Mouse (Mus musculus): ENCODE measurements around the gene Ppm1m. TPM values are rescaled to one million over a fixed set of nuclear protein-coding genes. Genes with fewer than 3 reads are reported as not detected.

Gene Ppm1m
- 55.2 and 57.2 TPM in 2 replicates for polyA plus RNA-seq (2016; fragmentation: Nextera tagmentation; extraction: Ambion mirVana)

GRCm38 (mm10) chr9:106199535-106200272 is at the start of gene Ppm1m:
Ppm1m (minus strand) TSS chr9:106199746.
- Histone ChIP-seq H3K4me1 (peaks cover 25% of the 10 kb centered on the region), H3K9me3 (no peaks in the 10 kb centered on the region), H3K27me3 (no peaks in the 10 kb centered on the region), H3K4me3 (peak within 1 kb of the TSS; percentile 64), H3K9ac (peak within 1 kb of the TSS; percentile 76), H3K27ac (no peak within 1 kb of the TSS), H3K4me2 (replicated peaks) (peak within 1 kb of the TSS; percentile 67), H3K36me3 (peaks cover 24% of the 10 kb centered on the region)
- 41% methylated on average over 18 of the region's 18 CpGs for WGBS
- ATAC-seq (ENCODE audit: insufficient number of reproducible peaks, insufficient read depth, low FRiP score, low TSS enrichment) = no peak

- Histone ChIP-seq H3K9ac (no peak overlapping the region), H3K27ac (0 out of 2 replicates have a peak overlapping the region, but pooled peaks have one; percentile 9)
- WGBS = 61% methylated on average over 19 of the region's 19 CpGs
Observed at GRCm38 (mm10) chr9:106242813-106243488, 43.4 kb upstream of the Ppm1m start.

GRCm38 (mm10) chr9:106241541-106242164 is 42.1 kb upstream of the Ppm1m start:
- H3K4me2 ChIP-seq (replicated peaks) = no peak overlapping the region
- H3K4me3 ChIP-seq = no peak overlapping the region
- no peak overlapping the region for H3K9ac ChIP-seq
- H3K36me3 ChIP-seq = peaks cover 67% of the 10 kb centered on the region
- no peak for ATAC-seq (ENCODE audit: insufficient number of reproducible peaks, insufficient read depth, low FRiP score, low TSS enrichment)
- H3K4me1 ChIP-seq = peaks cover 4% of the 10 kb centered on the region
- H3K27me3 ChIP-seq = no peaks in the 10 kb centered on the region
- WGBS = 90% methylated on average over 10 of the region's 10 CpGs
- no peaks in the 10 kb centered on the region for H3K9me3 ChIP-seq
- H3K27ac ChIP-seq = no peak overlapping the region

More at GRCm38 (mm10) chr9:106242813-106243488, 43.4 kb upstream of the Ppm1m start:
- Histone ChIP-seq H3K27me3 (no peaks in the 10 kb centered on the region), H3K4me2 (replicated peaks) (no peak overlapping the region), H3K4me1 (peaks cover 8% of the 10 kb centered on the region), H3K4me3 (no peak overlapping the region), H3K36me3 (peaks cover 54% of the 10 kb centered on the region), H3K9me3 (no peaks in the 10 kb centered on the region)
- no peak for ATAC-seq (ENCODE audit: insufficient number of reproducible peaks, insufficient read depth, low FRiP score, low TSS enrichment)

- Histone ChIP-seq H3K4me1 (no peaks in the 10 kb centered on the region), H3K27ac (no peak overlapping the region), H3K27me3 (no peaks in the 10 kb centered on the region), H3K9me3 (no peaks in the 10 kb centered on the region), H3K36me3 (peaks cover 91% of the 10 kb centered on the region), H3K4me2 (replicated peaks) (no peak overlapping the region), H3K9ac (no peak overlapping the region), H3K4me3 (no peak overlapping the region)
- ATAC-seq (ENCODE audit: insufficient number of reproducible peaks, insufficient read depth, low FRiP score, low TSS enrichment) = no peak
- 95% methylated on average over 10 of the region's 10 CpGs for WGBS
Observed at GRCm38 (mm10) chr9:106237878-106238277, 38.3 kb upstream of the Ppm1m start.

GRCm38 (mm10) chr9:106237401-106237800 is 37.9 kb upstream of the Ppm1m start:
- H3K27ac ChIP-seq = no peak overlapping the region
- H3K9ac ChIP-seq = no peak overlapping the region
- H3K36me3 ChIP-seq = peaks cover 91% of the 10 kb centered on the region
- no peaks in the 10 kb centered on the region for H3K27me3 ChIP-seq
- no peaks in the 10 kb centered on the region for H3K4me1 ChIP-seq
- H3K4me3 ChIP-seq = no peak overlapping the region
- H3K9me3 ChIP-seq = no peaks in the 10 kb centered on the region
- no peak for ATAC-seq (ENCODE audit: insufficient number of reproducible peaks, insufficient read depth, low FRiP score, low TSS enrichment)
- WGBS = 88% methylated on average over 8 of the region's 8 CpGs
- no peak overlapping the region for H3K4me2 ChIP-seq (replicated peaks)

- 80% methylated on average over 3 of the region's 3 CpGs for WGBS
- Histone ChIP-seq H3K36me3 (peaks cover 89% of the 10 kb centered on the region), H3K9ac (no peak overlapping the region), H3K9me3 (no peaks in the 10 kb centered on the region), H3K4me2 (replicated peaks) (no peak overlapping the region), H3K4me3 (no peak overlapping the region), H3K27me3 (no peaks in the 10 kb centered on the region), H3K27ac (no peak overlapping the region), H3K4me1 (no peaks in the 10 kb centered on the region)
- no peak for ATAC-seq (ENCODE audit: insufficient number of reproducible peaks, insufficient read depth, low FRiP score, low TSS enrichment)
Observed at GRCm38 (mm10) chr9:106236818-106237211, 37.3 kb upstream of the Ppm1m start.

- Histone ChIP-seq H3K9ac (no peak overlapping the region), H3K27me3 (no peaks in the 10 kb centered on the region), H3K27ac (no peak overlapping the region), H3K36me3 (peaks cover 84% of the 10 kb centered on the region), H3K4me1 (no peaks in the 10 kb centered on the region), H3K4me3 (no peak overlapping the region), H3K4me2 (replicated peaks) (no peak overlapping the region), H3K9me3 (no peaks in the 10 kb centered on the region)
- ATAC-seq (ENCODE audit: insufficient number of reproducible peaks, insufficient read depth, low FRiP score, low TSS enrichment) = no peak
- 93% methylated on average over 23 of the region's 23 CpGs for WGBS
Observed at GRCm38 (mm10) chr9:106236156-106236817, 36.7 kb upstream of the Ppm1m start.

GRCm38 (mm10) chr9:106235194-106235830 is 35.8 kb upstream of the Ppm1m start:
- peaks cover 75% of the 10 kb centered on the region for H3K36me3 ChIP-seq
- WGBS = 94% methylated on average over 23 of the region's 23 CpGs

GRCm38 (mm10) chr9:106233953-106234352 is 34.4 kb upstream of the Ppm1m start:
- H3K9me3 ChIP-seq = no peaks in the 10 kb centered on the region
- peaks cover 61% of the 10 kb centered on the region for H3K36me3 ChIP-seq
- H3K27me3 ChIP-seq = no peaks in the 10 kb centered on the region
- H3K9ac ChIP-seq = no peak overlapping the region
- 79% methylated on average over 6 of the region's 6 CpGs for WGBS
- no peak overlapping the region for H3K27ac ChIP-seq
- no peak overlapping the region for H3K4me3 ChIP-seq
- no peaks in the 10 kb centered on the region for H3K4me1 ChIP-seq
- no peak for ATAC-seq (ENCODE audit: insufficient number of reproducible peaks, insufficient read depth, low FRiP score, low TSS enrichment)
- no peak overlapping the region for H3K4me2 ChIP-seq (replicated peaks)

More at GRCm38 (mm10) chr9:106235194-106235830, 35.8 kb upstream of the Ppm1m start:
- H3K9me3 ChIP-seq = no peaks in the 10 kb centered on the region
- H3K9ac ChIP-seq = no peak overlapping the region
- no peak overlapping the region for H3K4me2 ChIP-seq (replicated peaks)
- ATAC-seq (ENCODE audit: insufficient number of reproducible peaks, insufficient read depth, low FRiP score, low TSS enrichment) = no peak
- H3K4me3 ChIP-seq = no peak overlapping the region
- H3K27me3 ChIP-seq = no peaks in the 10 kb centered on the region
- H3K4me1 ChIP-seq = no peaks in the 10 kb centered on the region
- no peak overlapping the region for H3K27ac ChIP-seq

- 94% methylated on average over 3 of the region's 3 CpGs for WGBS
- peaks cover 51% of the 10 kb centered on the region for H3K36me3 ChIP-seq
- ATAC-seq (ENCODE audit: insufficient number of reproducible peaks, insufficient read depth, low FRiP score, low TSS enrichment) = no peak
- no peak overlapping the region for H3K4me2 ChIP-seq (replicated peaks)
- H3K27ac ChIP-seq = no peak overlapping the region
- H3K27me3 ChIP-seq = no peaks in the 10 kb centered on the region
- H3K9me3 ChIP-seq = no peaks in the 10 kb centered on the region
- H3K4me3 ChIP-seq = no peak overlapping the region
- no peak overlapping the region for H3K9ac ChIP-seq
- no peaks in the 10 kb centered on the region for H3K4me1 ChIP-seq
Observed at GRCm38 (mm10) chr9:106232956-106233355, 33.4 kb upstream of the Ppm1m start.

GRCm38 (mm10) chr9:106231816-106232215 is 32.3 kb upstream of the Ppm1m start:
- Histone ChIP-seq H3K27ac (no peak overlapping the region), H3K4me3 (no peak overlapping the region), H3K9me3 (no peaks in the 10 kb centered on the region), H3K36me3 (peaks cover 40% of the 10 kb centered on the region), H3K4me2 (replicated peaks) (no peak overlapping the region), H3K4me1 (no peaks in the 10 kb centered on the region; the same call in 1 of the 2 replicates), H3K9ac (no peak overlapping the region), H3K27me3 (no peaks in the 10 kb centered on the region)
- no peak for ATAC-seq (ENCODE audit: insufficient number of reproducible peaks, insufficient read depth, low FRiP score, low TSS enrichment)
- WGBS = 86% methylated on average over 4 of the region's 4 CpGs
